Mouse (Mus musculus): ENCODE data around the gene Npy1r. TPM values are rescaled to one million over a fixed set of nuclear protein-coding genes. Genes with fewer than 3 reads are reported as not detected.

The Npy1r gene
- not detected in 2 replicates for polyA plus RNA-seq (2012; ENCODE audit: insufficient read depth, insufficient read length, missing spikeins)

GRCm38 (mm10) chr8:66696970-66697843 is at the start of gene Npy1r:
TSS of gene Npy1r (plus strand) at chr8:66697192.
- no peak within 1 kb of the TSS for H3K4me3 ChIP-seq (ENCODE audit: insufficient read depth, low read length)

GRCm38 (mm10) chr8:66681261-66681660 is 15.7 kb upstream of the Npy1r start:
- no peak overlapping the region for H3K4me3 ChIP-seq (ENCODE audit: insufficient read depth, low read length)
- no peak overlapping the region for H3K27ac ChIP-seq (ENCODE audit: insufficient read depth, low read depth, low read length)
- no peaks in the 10 kb centered on the region for H3K4me1 ChIP-seq (ENCODE audit: control insufficient read depth, insufficient read depth, low read length)
- TF ChIP-seq CTCF (IDR thresholded peaks at IDR 0.05; ENCODE audit: low read depth, low read length) = no peak
- no peak for TF ChIP-seq POLR2A (IDR thresholded peaks at IDR 0.05; ENCODE audit: borderline replicate concordance, low read depth, low read length)

More at GRCm38 (mm10) chr8:66696970-66697843, at the start of gene Npy1r:
- no peaks in the 10 kb centered on the region for H3K4me1 ChIP-seq (ENCODE audit: control insufficient read depth, insufficient read depth, low read length)
- TF ChIP-seq CTCF (IDR thresholded peaks at IDR 0.05; ENCODE audit: low read depth, low read length) = no peak
- no peak for TF ChIP-seq POLR2A (IDR thresholded peaks at IDR 0.05; ENCODE audit: borderline replicate concordance, low read depth, low read length)
- no peak within 1 kb of the TSS for H3K27ac ChIP-seq (ENCODE audit: insufficient read depth, low read depth, low read length)

- H3K27ac ChIP-seq (ENCODE audit: insufficient read depth, low read depth, low read length) = no peak within 1 kb of the TSS
- no peak within 1 kb of the TSS for H3K4me3 ChIP-seq (ENCODE audit: insufficient read depth, low read length)
- no peak for TF ChIP-seq POLR2A (IDR thresholded peaks at IDR 0.05; ENCODE audit: borderline replicate concordance, low read depth, low read length)
- TF ChIP-seq CTCF (IDR thresholded peaks at IDR 0.05; ENCODE audit: low read depth, low read length) = no peak
- no peaks in the 10 kb centered on the region for H3K4me1 ChIP-seq (ENCODE audit: control insufficient read depth, insufficient read depth, low read length)
Observed at GRCm38 (mm10) chr8:66687511-66688329, 9.3 kb upstream of the Npy1r start, which contains the start of gene Npy5r. TSS of gene Npy5r (minus strand) at chr8:66688128.

- Histone ChIP-seq H3K27ac (ENCODE audit: insufficient read depth, low read depth, low read length) (no peak overlapping the region), H3K4me3 (ENCODE audit: insufficient read depth, low read length) (no peak overlapping the region), H3K4me1 (ENCODE audit: control insufficient read depth, insufficient read depth, low read length) (no peaks in the 10 kb centered on the region)
- TF ChIP-seq POLR2A (IDR thresholded peaks at IDR 0.05; ENCODE audit: borderline replicate concordance, low read depth, low read length) (no peak), CTCF (IDR thresholded peaks at IDR 0.05; ENCODE audit: low read depth, low read length) (no peak)
Observed at GRCm38 (mm10) chr8:66688395-66688794, 8.6 kb upstream of the Npy1r start.

GRCm38 (mm10) chr8:66688799-66689198 is 8.2 kb upstream of the Npy1r start:
- no peak overlapping the region for H3K27ac ChIP-seq (ENCODE audit: insufficient read depth, low read depth, low read length)
- no peak overlapping the region for H3K4me3 ChIP-seq (ENCODE audit: insufficient read depth, low read length)
- no peak for TF ChIP-seq POLR2A (IDR thresholded peaks at IDR 0.05; ENCODE audit: borderline replicate concordance, low read depth, low read length)
- TF ChIP-seq CTCF (IDR thresholded peaks at IDR 0.05; ENCODE audit: low read depth, low read length) = no peak
- H3K4me1 ChIP-seq (ENCODE audit: control insufficient read depth, insufficient read depth, low read length) = no peaks in the 10 kb centered on the region

GRCm38 (mm10) chr8:66690402-66690801 is 6.6 kb upstream of the Npy1r start:
- no peaks in the 10 kb centered on the region for H3K4me1 ChIP-seq (ENCODE audit: control insufficient read depth, insufficient read depth, low read length)
- TF ChIP-seq CTCF (IDR thresholded peaks at IDR 0.05; ENCODE audit: low read depth, low read length) (no peak), POLR2A (IDR thresholded peaks at IDR 0.05; ENCODE audit: borderline replicate concordance, low read depth, low read length) (no peak)
- H3K27ac ChIP-seq (ENCODE audit: insufficient read depth, low read depth, low read length) = no peak overlapping the region
- H3K4me3 ChIP-seq (ENCODE audit: insufficient read depth, low read length) = no peak overlapping the region

GRCm38 (mm10) chr8:66698011-66698410 is 1.0 kb downstream of the Npy1r start:
- TF ChIP-seq CTCF (IDR thresholded peaks at IDR 0.05; ENCODE audit: low read depth, low read length) (no peak), POLR2A (IDR thresholded peaks at IDR 0.05; ENCODE audit: borderline replicate concordance, low read depth, low read length) (no peak)
- Histone ChIP-seq H3K27ac (ENCODE audit: insufficient read depth, low read depth, low read length) (no peak overlapping the region), H3K4me3 (ENCODE audit: insufficient read depth, low read length) (no peak overlapping the region), H3K4me1 (ENCODE audit: control insufficient read depth, insufficient read depth, low read length) (no peaks in the 10 kb centered on the region)

GRCm38 (mm10) chr8:66698782-66699181 is 1.8 kb downstream of the Npy1r start:
- no peak overlapping the region for H3K4me3 ChIP-seq (ENCODE audit: insufficient read depth, low read length)
- H3K27ac ChIP-seq (ENCODE audit: insufficient read depth, low read depth, low read length) = no peak overlapping the region
- TF ChIP-seq POLR2A (IDR thresholded peaks at IDR 0.05; ENCODE audit: borderline replicate concordance, low read depth, low read length) (no peak), CTCF (IDR thresholded peaks at IDR 0.05; ENCODE audit: low read depth, low read length) (no peak)
- no peaks in the 10 kb centered on the region for H3K4me1 ChIP-seq (ENCODE audit: control insufficient read depth, insufficient read depth, low read length)

GRCm38 (mm10) chr8:66714324-66714975 is 17.5 kb downstream of the Npy1r start:
- TF ChIP-seq CTCF (IDR thresholded peaks at IDR 0.05; ENCODE audit: low read depth, low read length) (no peak), POLR2A (IDR thresholded peaks at IDR 0.05; ENCODE audit: borderline replicate concordance, low read depth, low read length) (no peak)
- Histone ChIP-seq H3K4me1 (ENCODE audit: control insufficient read depth, insufficient read depth, low read length) (no peaks in the 10 kb centered on the region), H3K27ac (ENCODE audit: insufficient read depth, low read depth, low read length) (no peak overlapping the region), H3K4me3 (ENCODE audit: insufficient read depth, low read length) (no peak overlapping the region)
